Mouse (Mus musculus) hindbrain, embryonic 10.5 days (tissue): ENCODE measurements around the gene Pdlim1. TPM values are rescaled to one million over a fixed set of nuclear protein-coding genes. Genes with fewer than 3 reads are reported as not detected.

Source experiments
- DNase-seq: peaks from one replicate; pipeline ENCODE4 v3.0.0-alpha.2; 2017; ENCODE audit warnings: low spot score
- H3K27ac ChIP-seq: fragments of 300-500 bp; sonication (generic); 2 replicates; pipeline ENCODE4 v1.5.1; 2016; ENCODE audit warnings: mild to moderate bottlenecking, moderate library complexity
- H3K27me3 ChIP-seq: fragments of 300-500 bp; sonication (generic); 2 replicates; pipeline ENCODE4 v1.6.1; 2016; ENCODE audit warnings: mild to moderate bottlenecking; ENCODE audit not compliant: poor library complexity, insufficient read depth, severe bottlenecking
- H3K36me3 ChIP-seq: fragments of 300-500 bp; sonication (generic); 2 replicates; pipeline ENCODE4 v1.6.1; 2016; ENCODE audit warnings: mild to moderate bottlenecking, moderate library complexity
- H3K4me1 ChIP-seq: fragments of 300-500 bp; sonication (generic); replicated peaks from 2 replicates; pipeline ENCODE4 v1.6.1; 2016; ENCODE audit warnings: mild to moderate bottlenecking
- H3K4me3 ChIP-seq: fragments of 300-500 bp; sonication (generic); 2 replicates; pipeline ENCODE4 v1.5.1; 2016; ENCODE audit warnings: mild to moderate bottlenecking, moderate library complexity
- H3K9me3 ChIP-seq: fragments of 300-500 bp; sonication (generic); 2 replicates; pipeline ENCODE4 v1.6.1; 2016; ENCODE audit warnings: mild to moderate bottlenecking, moderate library complexity
- WGBS: fragments of 180-500 bp; shearing (Covaris S2); methylation state at CpG from one replicate; pipeline ENCODE4 v1.1.7; 2016; 5-methylcytosine and 5-hydroxymethylcytosine counted together
- polyA plus RNA-seq: library from polyadenylated mRNA; unstranded; fragments of >200 nt; fragmentation: Nextera tagmentation; extraction: Ambion mirVana; gene quantifications from 2 replicates; pipeline ENCODE4 v1.2.1, GENCODE M21; 2016

Gene Pdlim1
- polyA plus RNA-seq, 1 experiment from 2014 or later: 105 TPM

DNA sequence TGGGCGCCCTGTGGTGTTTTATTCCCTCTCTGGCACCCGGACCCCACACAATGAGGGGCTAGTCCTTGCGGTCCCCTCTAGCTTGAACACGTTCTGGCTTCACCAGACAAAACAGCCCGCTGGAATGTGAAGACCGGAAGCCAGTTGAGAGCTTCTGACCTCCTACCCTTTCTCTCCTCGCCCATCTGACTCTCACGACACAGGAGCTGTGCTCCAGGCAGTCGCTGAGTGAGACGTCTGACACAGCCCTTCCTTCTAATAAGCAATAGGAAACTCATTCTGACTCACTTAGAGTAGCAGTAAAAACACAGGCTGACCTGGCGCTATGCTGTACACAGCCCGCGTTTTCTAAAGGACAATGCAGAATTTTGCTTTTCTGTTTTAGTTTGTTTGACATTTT is 17.9 kb downstream of the Pdlim1 start:
- Histone ChIP-seq H3K27me3 (no peaks in the 10 kb centered on the region), H3K27ac (peak overlapping the region; percentile 29), H3K4me1 (peaks cover 11% of the 10 kb centered on the region), H3K4me3 (no peak overlapping the region), H3K9me3 (no peaks in the 10 kb centered on the region), H3K36me3 (no peaks in the 10 kb centered on the region)
- peak; percentile 39 for DNase-seq
- WGBS: 55% methylated on average over 13 of the region's 13 CpGs

DNA sequence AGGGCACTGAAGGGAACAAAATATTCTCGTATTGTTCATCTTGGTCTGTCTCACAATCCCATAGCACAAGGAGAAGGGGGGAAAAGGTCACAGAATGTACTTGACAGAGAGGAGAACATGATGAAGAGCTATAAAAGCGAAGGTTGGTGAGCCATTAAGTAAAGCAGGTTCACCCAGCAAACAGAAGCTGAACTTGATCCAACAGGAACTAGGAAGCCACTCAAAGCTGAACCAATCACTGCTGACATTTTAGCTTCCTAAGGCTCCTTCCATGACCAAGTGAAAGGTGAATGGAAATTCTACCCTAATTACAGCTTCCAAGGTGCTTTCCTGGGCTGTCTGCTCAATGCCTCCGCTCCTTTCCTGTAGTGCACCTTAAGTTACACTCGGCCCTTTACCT is 20.5 kb downstream of the Pdlim1 start:
- peaks cover 17% of the 10 kb centered on the region for H3K4me1 ChIP-seq
- H3K9me3 ChIP-seq: no peaks in the 10 kb centered on the region
- H3K27me3 ChIP-seq: no peaks in the 10 kb centered on the region
- whole genome bisulfite sequencing: 84% methylated on average over 4 of the region's 4 CpGs
- H3K27ac ChIP-seq: no peak overlapping the region
- no peak overlapping the region for H3K4me3 ChIP-seq
- no peak for DNase-seq
- no peaks in the 10 kb centered on the region for H3K36me3 ChIP-seq

DNA sequence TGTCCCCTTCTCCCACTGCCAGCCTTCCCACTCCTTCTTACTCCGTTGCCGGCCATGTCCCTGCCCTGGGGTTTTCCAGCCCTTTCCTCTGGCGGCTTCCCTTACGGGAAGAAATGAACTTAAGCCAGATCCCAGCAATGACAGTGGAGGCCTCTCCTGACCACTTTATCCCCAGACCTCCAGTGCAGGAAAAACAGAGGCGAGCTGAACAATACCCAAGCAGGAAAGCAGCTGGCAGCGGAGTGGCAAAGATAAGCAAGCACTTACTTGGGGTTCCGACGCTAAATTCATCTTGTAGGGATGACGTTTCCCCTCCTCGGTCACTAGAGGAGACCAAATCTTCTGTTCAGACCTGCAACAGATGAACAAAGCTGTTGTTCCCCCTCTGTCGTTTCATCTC is 22.3 kb downstream of the Pdlim1 start:
- Histone ChIP-seq H3K36me3 (no peaks in the 10 kb centered on the region), H3K27me3 (no peaks in the 10 kb centered on the region), H3K4me1 (peaks cover 17% of the 10 kb centered on the region), H3K4me3 (no peak overlapping the region), H3K27ac (no peak overlapping the region), H3K9me3 (no peaks in the 10 kb centered on the region)
- WGBS: 85% methylated on average over 11 of the region's 11 CpGs
- DNase-seq: no peak

DNA sequence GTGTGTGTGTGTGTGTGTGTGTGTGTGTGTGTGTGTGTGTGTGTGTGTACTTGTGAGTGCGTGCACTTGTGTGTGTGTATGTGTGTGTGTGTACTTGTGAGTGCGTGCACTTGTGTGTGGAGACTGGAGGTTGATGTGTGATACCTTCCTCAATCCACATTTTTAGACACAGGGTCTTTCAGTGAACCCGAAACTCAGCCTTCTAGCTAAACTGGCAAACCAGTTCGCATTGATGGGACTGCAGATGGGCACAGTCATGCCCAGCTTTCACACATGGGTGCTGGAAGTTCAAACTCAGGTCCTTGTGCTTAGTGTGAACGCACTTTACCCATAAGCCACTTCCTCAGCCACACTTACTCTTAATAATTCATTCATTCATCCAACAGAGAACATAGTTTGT is 23.2 kb downstream of the Pdlim1 start:
- Histone ChIP-seq H3K9me3 (no peaks in the 10 kb centered on the region), H3K36me3 (no peaks in the 10 kb centered on the region), H3K4me1 (peaks cover 12% of the 10 kb centered on the region), H3K4me3 (no peak overlapping the region), H3K27ac (no peak overlapping the region), H3K27me3 (no peaks in the 10 kb centered on the region)
- no peak for DNase-seq
- 88% methylated on average over 5 of the region's 5 CpGs for WGBS

DNA sequence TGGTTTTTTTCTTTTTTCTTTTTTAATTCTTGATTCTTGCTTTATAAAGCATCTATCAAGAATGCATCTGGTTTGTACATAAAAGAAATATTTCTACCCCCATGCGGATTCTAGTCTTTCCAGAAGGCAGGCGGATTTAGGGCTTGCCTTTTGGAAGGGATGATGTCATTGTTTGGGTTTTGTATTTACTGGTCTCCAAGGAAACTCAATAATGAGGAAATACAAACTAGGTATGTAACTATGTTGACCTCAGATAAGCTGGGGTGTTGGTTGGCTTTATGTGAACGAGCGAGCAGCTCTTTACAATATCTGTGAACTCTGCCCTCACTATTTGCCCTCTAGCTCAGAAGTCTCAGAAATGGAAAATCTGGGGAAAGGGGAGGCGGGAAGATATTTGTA is 24.4 kb downstream of the Pdlim1 start:
- H3K4me3 ChIP-seq: no peak overlapping the region
- H3K4me1 ChIP-seq: peaks cover 10% of the 10 kb centered on the region; the same call in 1 of the 2 replicates
- 48% methylated on average over 5 of the region's 5 CpGs for WGBS
- H3K9me3 ChIP-seq: no peaks in the 10 kb centered on the region
- no peak for DNase-seq
- H3K36me3 ChIP-seq: peaks cover 8% of the 10 kb centered on the region; the same call in 1 of the 2 replicates
- H3K27ac ChIP-seq: no peak overlapping the region
- no peaks in the 10 kb centered on the region for H3K27me3 ChIP-seq

DNA sequence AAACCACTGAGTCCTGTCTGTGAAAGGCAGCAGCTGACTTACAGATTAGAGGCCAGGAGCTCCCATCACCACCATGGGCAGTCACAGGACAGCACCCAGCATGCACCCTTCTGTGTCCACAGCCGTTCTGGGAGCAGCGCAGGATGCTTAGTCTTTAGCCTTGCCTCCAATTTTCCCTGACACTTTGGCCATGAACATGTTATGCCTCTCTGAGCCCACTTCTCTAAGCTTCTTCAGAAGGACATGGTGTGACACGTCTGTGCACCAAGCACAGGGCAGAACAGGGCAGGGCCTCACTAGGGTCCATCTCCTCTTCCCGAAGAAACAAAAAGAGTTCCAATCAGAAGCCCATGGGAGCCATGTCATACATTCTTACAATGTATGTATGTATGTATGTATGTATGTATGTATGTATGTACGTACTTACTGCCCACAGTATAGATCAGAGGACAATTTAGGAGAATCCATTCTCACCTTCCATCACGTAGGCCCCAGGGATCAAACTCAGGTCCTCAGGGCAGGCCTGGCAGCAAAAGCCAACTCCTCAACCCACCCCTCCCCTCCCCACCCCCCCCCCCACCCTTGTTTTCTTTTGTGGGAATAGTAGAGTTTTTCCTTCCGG is 24.9 kb downstream of the Pdlim1 start:
- H3K36me3 ChIP-seq: peaks cover 9% of the 10 kb centered on the region; the same call in 1 of the 2 replicates
- WGBS: 80% methylated on average over 7 of the region's 7 CpGs
- peak overlapping the region; percentile 29; the same call in 1 of the 2 replicates for H3K27ac ChIP-seq
- DNase-seq: no peak
- no peaks in the 10 kb centered on the region for H3K9me3 ChIP-seq
- no peaks in the 10 kb centered on the region for H3K27me3 ChIP-seq
- H3K4me3 ChIP-seq: no peak overlapping the region
- H3K4me1 ChIP-seq: peaks cover 10% of the 10 kb centered on the region; the same call in 1 of the 2 replicates

DNA sequence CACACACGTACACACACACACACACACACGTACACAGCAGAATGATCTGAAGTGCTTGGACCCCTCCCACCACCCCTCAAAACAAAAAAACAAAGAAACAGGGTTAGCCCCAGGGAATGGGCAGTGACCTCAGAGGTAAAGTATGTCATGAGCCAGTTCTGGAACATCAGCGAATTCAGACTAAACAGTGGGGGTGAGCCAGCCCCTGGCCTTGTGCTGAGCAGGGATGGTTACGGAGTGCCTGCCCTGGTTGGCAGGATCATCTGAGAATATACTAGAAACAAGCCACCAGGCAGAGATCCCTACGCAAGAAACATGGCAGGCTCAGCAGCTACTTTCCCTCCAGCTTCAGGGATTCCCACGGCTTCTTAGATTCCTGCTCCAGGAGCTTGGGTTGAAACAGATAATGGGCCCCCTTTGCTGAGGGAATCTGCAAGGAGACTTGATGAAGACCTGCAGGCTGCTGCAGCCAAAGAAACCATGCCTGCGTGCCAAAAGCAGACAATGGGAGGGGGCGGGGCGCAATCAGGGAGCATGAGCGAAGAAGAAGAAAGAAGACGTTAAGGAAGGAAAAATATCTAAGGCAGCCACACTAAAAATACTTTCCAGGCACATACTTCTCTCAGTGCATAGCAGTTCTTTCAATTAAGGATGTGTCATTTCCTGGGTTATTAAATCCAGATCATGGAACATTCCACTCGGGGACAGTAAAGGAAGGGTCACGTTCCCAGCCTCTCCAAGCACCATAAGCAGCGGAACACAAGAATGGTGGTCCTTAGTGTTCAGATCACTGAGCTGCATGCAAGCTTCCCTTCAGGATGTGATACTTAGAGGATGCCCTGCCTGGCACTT is 30.6 kb downstream of the Pdlim1 start:
- Histone ChIP-seq H3K27me3 (no peaks in the 10 kb centered on the region), H3K4me3 (no peak overlapping the region), H3K9me3 (no peaks in the 10 kb centered on the region), H3K27ac (peak overlapping the region; percentile 81), H3K4me1 (peaks cover 17% of the 10 kb centered on the region), H3K36me3 (peaks cover 9% of the 10 kb centered on the region; the same call in 1 of the 2 replicates)
- peak; percentile 41 for DNase-seq
- 49% methylated on average over 14 of the region's 14 CpGs for WGBS

DNA sequence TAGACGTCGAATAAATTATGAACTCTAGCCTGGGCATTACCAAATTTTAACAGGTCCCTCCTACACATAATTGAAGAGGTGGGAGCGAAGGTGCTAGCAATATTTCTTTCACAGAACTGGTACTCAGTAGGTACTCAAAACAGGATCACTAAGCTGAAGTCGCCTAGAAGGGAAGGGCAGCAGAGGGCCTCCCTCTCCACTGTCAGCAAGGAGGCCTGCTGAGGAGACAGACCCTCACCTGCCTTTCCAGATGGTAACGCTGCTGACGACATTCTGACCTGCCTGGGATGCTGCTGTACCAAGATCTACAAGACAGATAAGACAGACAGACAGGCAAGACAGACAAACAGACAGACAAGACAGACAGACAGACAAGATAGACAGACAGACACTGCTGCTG is 31.3 kb downstream of the Pdlim1 start:
- Histone ChIP-seq H3K27ac (peak overlapping the region; percentile 81; the same call in 1 of the 2 replicates), H3K4me1 (peaks cover 17% of the 10 kb centered on the region), H3K36me3 (peaks cover 9% of the 10 kb centered on the region; the same call in 1 of the 2 replicates), H3K9me3 (no peaks in the 10 kb centered on the region), H3K4me3 (no peak overlapping the region), H3K27me3 (no peaks in the 10 kb centered on the region)
- 78% methylated on average over 6 of the region's 6 CpGs for WGBS
- no peak for DNase-seq

DNA sequence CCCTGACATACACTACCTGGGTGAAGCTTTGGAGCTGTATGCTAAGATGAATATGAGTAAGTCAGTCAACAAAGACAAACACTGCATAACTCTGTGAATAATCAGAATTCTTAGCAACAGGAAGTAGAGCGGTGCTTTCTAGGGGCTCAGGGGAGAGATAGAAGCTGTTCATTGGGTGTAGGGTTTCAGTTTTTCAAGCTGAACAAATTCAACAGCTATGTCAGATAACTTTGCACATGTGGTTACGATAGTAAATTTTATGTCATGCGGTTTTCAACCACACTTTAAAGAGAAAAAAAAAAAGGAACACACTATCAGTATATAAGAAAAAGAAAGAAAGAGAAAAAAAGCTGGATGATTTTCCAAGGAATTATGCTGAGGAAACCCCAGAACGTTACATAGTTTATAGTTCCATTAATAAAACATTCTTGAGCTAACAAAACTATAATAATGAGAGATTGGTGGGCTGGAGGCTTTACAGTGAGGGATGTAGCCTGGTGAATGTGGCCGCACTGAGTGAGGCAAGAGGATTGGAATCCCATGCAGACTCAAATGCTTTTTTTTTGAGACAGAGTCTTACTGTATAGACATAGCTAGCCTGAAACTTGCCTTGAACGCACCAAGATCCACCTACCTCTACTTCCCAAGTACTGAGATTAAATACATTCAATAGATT is 33.3 kb downstream of the Pdlim1 start:
- WGBS: 87% methylated on average over 6 of the region's 6 CpGs

DNA sequence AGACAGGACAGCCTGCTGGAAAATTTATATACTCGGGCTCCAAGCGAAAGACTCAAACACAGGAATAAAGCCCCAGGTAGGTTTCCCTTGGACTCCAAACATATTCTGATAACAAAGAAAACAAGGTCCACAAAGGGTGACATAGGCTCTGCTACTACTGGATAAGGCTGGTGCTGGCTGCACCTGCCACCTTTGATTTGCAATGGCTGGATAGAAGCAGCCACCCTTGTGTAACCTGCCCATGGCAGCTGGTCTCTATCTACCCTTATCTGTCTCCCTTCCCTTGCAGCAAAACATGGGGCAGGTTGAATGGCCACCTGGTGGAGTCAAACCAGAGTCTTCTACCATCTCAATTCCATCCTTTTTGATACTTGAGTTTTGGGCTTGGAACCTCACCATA is 39.1 kb downstream of the Pdlim1 start:
- 88% methylated on average over 2 of the region's 2 CpGs for WGBS
- no peaks in the 10 kb centered on the region for H3K36me3 ChIP-seq
- no peaks in the 10 kb centered on the region for H3K4me1 ChIP-seq
- no peak overlapping the region for H3K4me3 ChIP-seq
- no peak for DNase-seq
- H3K27me3 ChIP-seq: no peaks in the 10 kb centered on the region
- H3K9me3 ChIP-seq: no peaks in the 10 kb centered on the region
- no peak overlapping the region for H3K27ac ChIP-seq

More for the DNA sequence above, 33.3 kb downstream of the Pdlim1 start:
- no peaks in the 10 kb centered on the region for H3K9me3 ChIP-seq
- H3K4me3 ChIP-seq: no peak overlapping the region
- no peak for DNase-seq
- H3K36me3 ChIP-seq: peaks cover 9% of the 10 kb centered on the region; the same call in 1 of the 2 replicates
- H3K27ac ChIP-seq: no peak overlapping the region
- peaks cover 17% of the 10 kb centered on the region for H3K4me1 ChIP-seq
- H3K27me3 ChIP-seq: no peaks in the 10 kb centered on the region

DNA sequence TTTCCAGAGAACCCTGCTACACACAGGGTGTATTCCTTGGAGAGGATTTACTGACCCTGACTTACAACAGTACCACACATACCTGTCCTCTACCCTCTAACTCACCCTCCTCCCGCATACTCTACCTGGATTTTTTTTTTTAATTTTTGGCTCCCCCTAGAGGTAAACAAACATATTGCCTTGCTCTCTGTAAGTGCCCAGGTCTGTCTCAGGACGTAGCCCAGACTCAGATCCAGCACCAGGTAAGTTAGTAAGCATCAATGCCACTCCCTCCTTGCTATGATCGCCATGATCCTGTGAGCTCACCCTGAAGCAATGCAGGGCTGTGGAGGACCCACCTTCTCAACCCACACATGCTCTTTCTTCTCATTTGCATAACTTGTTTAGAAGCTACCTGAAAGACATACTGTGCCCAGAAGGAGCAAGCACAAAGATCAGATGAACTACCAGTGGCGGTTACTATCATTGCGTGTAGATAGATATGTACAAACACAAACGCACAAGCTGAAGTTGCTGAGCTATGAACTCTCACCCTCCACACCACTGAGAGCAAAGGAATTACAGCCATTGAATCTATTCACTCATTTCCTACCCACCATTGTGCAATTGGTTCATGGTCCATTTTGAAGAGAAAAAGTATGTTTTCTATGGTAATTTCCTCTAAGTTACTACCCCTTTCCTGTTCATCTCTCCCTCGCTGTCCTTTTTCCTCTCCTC is 39.7 kb downstream of the Pdlim1 start:
- H3K9me3 ChIP-seq: no peaks in the 10 kb centered on the region
- 76% methylated on average over 7 of the region's 7 CpGs for WGBS

DNA sequence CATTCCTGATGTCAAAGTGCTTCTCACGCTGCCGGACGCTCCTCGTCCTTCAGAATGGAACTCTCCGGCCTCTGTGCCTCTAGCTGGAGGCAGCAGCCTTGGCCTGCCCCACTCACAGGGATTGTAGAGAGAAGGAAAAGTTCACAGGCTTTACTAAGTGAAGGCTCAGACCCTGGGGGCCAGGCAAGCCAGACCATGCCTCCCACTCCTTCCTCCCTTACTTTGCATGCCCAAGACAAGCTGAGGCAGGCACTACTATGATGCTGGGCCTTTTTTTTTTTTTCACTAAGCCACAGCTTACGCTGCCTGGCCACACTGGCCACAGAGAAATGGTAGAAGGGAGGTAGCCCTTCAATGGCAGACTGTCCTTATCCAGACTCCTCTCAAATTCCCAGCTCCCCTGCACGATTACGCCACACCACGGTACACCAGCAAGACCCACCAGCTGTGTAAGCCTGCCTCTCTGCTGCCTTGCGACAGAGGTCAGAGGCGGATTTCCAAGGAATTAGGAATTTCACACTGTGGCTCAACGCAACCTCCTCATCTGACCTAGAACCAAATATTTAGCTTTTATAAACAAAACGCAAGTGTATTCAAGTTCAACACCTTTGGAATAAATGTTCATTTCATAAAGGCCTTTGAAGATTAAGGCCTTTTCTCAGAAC is 40.4 kb downstream of the Pdlim1 start:
- Histone ChIP-seq H3K36me3 (no peaks in the 10 kb centered on the region), H3K4me1 (no peaks in the 10 kb centered on the region), H3K27ac (no peak overlapping the region), H3K27me3 (no peaks in the 10 kb centered on the region), H3K9me3 (no peaks in the 10 kb centered on the region), H3K4me3 (no peak overlapping the region)
- no peak for DNase-seq
- 84% methylated on average over 13 of the region's 13 CpGs for WGBS

More for the DNA sequence above, 39.7 kb downstream of the Pdlim1 start:
- Histone ChIP-seq H3K36me3 (no peaks in the 10 kb centered on the region), H3K4me3 (no peak overlapping the region), H3K4me1 (no peaks in the 10 kb centered on the region), H3K27ac (no peak overlapping the region), H3K27me3 (no peaks in the 10 kb centered on the region)
- DNase-seq: no peak
